Mouse (Mus musculus): Measurements from ENCODE around the gene Lyz1.

GRCm38 (mm10) chr10:117322630-117323029 lies 30.0 kb upstream of the Lyz1 start:
- TF ChIP-seq POLR2A (IDR thresholded peaks at IDR 0.05; ENCODE audit: control insufficient read depth, extremely low read depth, insufficient read depth, low read length, poor library complexity) (no peak), CTCF (IDR thresholded peaks at IDR 0.05; ENCODE audit: borderline replicate concordance, control insufficient read depth, extremely low read depth, insufficient read depth, low read length, poor library complexity) (no peak)
